Mouse (Mus musculus) adrenal gland (tissue): ENCODE measurements around the gene Apoc1.

ENCODE experiments used
- intact Hi-C: fragments of 180-260 bp; cut with DNase I; formaldehyde crosslinking; loops from one replicate; pipeline ENCODE4 v1.15.1; 2025
- long read RNA-seq, 2 experiments: library from polyadenylated mRNA; unstranded; transcript quantifications; one replicate each; pipeline ENCODE4 v2.0.0; 2020; ENCODE audit warnings: borderline replicate concordance in 1 of 2; ENCODE audit not compliant: insufficient replicate concordance in 1 of 2

Gene Apoc1
- long read RNA-seq, experiment 1, partial matches to known transcripts = 0 of 1 reads
- long read RNA-seq, experiment 1, other reads (novel, unspliced or antisense) = 0 of 1 reads
- long read RNA-seq, experiment 2, partial matches to known transcripts = 0 of 2 reads
- long read RNA-seq, experiment 2, other reads (novel, unspliced or antisense) = 0 of 2 reads

DNA sequence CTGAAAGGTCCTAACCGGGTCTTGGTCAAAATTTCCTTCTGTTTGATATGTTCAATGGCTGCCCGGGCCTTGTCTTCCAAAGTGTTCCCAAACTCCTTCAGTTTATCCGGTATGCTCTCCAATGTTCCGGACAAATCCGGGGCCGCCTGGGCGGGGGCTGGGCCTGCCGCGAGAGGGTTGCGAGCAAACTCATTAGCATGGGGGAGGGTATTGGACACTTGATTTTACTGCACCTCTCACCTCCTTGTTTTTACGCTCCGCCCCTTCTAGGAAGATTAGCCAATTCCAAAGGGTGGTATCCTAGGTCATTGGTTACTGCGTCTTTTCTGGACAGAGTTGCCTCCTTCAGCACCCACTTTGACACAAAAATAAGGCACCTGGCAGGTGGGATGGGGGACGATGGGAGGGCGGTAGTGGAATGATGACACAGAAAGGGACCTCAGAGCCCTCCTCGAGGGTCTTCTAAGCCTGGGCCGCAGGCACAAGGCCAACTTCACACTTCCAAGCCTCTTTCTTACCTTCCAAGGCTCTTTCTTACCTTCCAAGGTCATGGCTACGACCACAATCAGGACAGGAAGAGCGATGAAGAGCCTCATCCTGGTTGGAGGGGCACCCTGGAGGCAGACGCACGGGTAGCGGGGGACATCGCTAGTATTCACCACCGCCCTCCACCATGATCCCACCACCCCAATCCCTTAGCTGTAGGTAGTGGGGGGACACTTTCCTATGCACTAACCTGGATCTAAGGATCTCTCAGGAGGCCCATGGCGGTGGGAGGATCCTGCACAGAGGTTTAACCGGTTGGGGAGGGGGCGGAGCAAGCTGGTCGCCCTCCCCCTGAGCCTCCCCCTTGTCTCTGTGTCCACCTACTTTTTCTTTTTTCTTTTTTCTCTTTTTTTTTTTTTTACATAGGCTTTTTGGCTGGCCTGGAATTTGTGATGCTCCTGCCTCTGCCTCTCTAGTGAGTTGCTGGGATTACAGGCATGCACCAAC is at the start of gene Apoc1:
Gene Apoc1 (minus strand): TSS at position 788 of the 993 bp plus-strand sequence.
- intact Hi-C loops = no loop called here

DNA sequence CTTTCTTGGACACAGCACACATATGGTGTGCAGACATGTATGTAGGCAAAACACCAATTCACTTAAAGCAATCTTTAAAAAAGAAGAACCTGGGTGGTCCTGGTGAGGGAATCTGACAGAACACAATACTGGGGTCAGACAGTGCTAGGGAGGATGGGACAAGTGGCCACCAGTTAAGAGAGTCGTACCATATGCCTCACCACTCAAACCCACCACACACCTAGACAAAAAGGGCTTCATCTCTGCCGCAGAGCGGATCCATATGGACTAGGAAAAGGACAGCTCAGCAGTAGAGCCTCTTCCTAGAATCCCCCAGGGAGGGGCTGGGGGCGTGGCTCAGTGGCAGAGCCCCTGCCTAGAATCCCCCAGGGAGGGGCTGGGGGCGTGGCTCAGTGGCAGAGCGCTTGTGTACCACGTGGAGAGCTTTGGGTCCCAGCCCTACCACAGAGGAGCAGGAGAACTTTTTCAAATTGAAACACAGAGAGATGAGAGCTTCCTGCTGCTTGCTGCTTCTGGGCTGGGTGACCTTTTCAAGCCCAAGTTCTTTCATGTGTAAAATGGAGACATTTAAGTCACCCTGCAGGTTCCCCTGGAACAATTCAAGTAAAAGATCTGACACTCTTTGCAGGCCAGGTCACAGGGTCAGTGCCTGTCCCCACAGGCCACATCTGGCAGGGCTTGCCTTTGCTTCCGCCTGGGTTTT is 49.0 kb upstream of the Apoc1 start:
- intact Hi-C loops = no loop called here

DNA sequence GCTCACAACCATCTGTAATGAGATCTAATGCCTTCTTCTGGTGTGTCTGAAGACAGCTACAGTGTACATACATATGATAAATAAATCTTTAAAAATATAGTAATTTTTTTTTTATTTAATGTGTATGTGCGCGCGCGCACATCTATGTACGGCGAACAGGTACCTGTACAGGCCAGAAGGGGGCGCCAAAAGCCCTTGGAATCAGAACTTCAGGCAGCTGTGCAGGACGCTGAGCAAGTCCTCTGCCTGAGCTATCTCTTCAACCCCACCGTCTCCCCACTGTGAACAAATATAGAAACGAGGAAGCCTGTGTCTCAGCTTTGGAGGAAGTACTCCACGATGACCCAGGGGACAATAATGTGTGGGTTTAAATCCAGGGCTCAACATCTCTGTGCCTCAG is 47.8 kb upstream of the Apoc1 start:
- intact Hi-C loops = no loop called here

DNA sequence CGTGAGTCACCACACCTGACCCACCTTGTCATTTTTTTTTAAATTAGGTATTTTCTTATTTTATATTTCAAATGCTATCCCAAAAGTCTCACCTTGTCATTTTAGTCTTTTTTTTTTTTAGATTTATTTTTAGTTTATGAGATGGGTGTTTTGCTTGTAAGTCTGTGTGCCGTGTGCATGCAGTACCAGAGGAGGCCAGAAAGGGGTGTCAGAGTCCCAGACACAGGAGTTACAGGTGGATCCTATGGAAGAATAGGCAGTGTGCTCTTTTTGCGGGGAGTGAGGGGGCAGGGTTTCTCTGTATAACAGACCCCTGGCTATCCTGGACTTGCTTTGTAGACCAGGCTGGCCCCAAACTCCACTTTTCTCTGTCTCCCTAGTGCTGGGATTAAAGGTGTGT is 46.3 kb upstream of the Apoc1 start:
- intact Hi-C loops = no loop called here

DNA sequence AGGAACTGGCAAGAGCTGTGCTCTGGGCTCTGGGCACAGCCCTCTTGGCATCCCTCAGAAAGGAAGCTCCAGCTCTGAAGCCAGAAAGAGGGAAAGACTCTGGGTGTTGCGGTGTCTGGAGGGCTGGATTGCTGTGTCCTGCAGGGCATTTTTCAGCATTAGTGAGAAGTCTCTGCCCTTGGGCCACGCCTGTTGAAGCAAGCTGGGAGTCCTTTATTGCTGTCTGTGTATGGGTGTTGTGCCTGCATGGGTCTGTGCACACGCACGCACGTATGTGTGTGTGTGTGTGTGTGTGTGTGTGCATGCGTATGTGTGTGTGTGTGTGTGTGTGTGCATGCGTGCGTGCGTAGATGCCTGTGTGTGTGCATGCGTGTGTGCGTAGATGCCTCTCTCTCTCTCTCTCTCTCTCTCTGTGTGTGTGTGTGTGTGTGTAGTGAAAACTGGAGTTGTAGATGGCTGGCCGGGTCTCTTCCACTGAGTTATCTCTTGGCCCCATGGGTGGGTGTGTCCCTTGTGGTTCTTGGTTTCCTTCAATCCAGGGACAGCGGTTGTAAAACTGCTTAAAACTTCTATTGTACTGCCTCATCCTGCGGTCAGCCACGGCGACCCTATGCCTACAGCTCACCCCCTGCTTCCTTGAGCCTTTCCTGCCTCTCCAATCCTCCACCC is 44.1 kb upstream of the Apoc1 start:
- intact Hi-C loops = no loop called here

DNA sequence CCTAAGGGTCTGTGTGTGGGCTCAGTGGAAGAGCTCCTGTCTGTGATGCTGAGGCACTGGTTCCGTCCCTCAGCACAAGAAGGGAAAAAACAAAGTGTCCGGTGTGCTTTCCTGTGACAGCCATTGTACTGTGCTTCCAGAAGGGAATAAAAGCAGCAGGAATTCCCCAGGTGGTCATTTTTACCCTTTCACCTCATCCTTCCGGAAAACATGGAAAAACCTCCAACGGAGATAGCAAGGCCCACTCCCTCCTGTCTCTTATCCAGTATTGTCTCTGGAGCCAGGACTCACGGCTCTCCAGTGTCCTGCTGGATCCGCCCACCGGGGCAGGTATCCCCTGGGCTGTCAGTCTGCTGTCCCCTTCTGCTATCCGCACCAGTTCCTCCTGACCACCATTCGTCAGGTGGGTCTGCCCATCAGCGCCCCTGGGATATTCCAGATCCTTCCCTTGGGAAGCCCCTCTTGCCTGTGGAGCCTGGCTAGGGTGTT is 41.8 kb upstream of the Apoc1 start:
- intact Hi-C loops = no loop called here

DNA sequence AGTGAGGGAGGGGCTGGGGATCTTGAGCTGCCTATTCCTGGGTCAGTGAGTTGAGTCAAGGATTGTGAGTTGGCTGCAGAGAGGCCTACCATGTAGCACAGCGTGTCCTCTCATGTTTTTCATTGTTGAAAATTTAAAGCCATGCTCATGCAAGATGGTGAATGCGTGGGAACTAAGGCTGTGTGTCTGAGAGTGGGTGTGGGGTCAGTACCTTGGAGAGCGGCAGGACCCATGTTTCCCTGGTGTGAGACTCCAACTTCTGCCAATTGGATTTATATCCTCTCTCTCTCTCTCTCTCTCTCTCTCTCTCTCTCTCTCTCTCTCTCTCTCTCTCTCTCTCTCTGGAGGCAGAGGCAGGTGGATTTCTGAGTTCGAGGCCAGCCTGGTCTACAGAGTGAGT is 34.1 kb upstream of the Apoc1 start:
- intact Hi-C loops = no loop called here

DNA sequence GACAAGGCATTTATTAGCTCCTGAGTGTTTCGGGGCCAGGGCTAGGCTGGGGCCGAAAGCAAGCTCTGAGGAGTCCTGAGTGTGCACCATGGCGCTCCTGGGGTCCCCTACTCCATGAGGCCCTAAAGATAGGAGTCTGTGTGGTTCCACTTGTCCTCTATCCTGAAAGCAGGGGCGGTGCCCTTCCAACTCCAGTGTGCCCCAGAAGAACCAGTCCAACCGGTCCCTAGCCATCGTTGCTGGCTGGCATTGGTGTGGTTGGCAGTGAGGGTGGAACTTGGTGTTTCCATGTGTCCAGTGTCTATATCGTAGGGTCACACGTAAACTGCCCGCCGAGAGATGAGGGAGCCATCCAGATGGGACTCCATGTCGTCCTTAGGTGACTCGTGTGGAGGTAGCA is 31.7 kb upstream of the Apoc1 start:
- intact Hi-C loops = no loop called here

DNA sequence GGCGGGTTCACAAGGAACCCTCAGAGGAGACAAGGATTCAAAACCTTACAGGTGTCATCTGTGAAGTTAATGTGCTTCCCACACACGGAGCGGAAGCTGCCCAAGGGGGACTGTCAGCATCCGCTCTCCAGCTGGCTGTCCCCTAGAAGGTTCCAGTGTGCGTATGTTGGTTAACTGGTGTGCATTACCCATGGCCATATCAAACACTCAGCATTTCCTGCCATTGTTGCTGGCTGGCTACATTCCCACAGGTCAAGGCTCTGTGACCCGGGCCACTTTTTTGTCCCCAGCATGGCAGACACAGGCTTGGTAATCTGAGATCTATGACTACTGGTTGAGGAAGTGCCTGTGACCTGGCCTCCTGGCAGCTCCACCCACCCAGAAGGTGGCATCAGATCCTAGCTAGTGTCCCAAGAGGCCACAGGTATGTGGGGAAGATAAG is 30.3 kb upstream of the Apoc1 start:
- intact Hi-C loops = no loop called here

DNA sequence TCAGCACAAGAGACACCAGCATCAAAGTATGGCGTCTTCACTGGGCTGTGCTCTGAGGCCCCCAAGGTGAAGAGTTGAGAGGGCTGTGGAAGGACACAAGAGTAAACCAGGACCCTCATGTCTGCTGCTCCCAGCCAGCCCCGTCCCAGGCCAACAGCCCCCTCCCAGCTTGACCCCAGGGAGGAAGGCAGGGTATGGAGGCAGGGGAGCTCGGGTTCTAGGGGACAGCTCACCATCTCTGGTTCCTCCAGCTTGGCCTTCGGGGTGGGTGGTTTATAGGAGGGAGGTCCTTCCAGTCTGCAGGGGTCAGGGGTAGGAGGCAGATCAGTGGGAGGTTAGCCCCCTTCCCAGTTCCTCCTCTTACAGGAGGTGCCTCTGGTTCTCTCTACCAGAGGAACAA is 26.7 kb upstream of the Apoc1 start:
- intact Hi-C loops = no loop called here

DNA sequence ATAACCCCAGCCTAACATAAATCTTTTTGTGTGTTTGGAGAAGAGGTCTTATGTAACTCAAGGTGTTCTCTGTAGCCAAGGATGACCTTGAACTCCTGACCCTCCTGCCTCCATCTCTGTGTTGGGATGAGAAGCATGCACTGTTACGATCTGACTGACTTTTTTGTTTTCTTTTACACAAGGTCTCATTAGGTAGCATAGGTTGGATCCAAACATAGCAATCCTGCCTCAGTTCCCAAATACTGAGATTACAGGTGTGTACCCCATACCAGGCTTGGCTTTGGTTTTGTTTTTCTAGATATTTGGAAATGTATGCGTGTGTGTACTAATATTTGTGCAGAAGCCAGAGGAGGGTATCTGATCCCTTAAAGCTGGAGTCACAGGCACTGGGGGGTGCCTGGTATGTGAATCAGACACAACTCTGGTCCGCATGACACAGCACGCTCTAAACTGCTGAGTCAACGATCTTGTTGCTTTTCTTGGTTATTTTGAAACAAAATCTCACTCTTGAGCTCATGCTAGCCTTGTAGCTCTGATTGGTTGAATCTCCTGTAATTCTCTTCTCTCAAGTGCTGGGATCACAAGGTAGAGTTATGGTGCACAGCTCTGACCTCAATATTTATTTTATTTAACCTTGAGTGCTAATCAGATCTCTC is 26.0 kb upstream of the Apoc1 start:
- intact Hi-C loops = no loop called here

DNA sequence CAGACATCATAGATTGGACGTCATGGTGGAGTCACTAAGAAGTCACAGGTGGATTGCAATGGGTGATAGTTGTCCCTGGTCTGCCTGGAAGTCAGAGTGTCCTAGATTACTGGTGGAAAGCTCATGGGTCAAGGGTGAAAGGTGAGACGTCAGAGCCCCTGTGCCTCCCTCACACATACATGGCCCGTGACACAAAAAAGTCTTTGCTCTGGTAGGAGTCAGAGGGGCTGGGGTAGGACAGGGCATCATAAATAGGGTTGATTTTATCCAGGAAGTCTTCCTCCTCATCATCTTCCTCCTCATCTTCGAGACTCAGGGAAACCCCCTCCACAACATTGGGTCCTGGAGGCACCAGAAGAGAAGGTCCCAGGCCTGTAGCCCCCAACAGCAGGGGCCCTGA is 24.9 kb upstream of the Apoc1 start:
- intact Hi-C loops = no loop called here

DNA sequence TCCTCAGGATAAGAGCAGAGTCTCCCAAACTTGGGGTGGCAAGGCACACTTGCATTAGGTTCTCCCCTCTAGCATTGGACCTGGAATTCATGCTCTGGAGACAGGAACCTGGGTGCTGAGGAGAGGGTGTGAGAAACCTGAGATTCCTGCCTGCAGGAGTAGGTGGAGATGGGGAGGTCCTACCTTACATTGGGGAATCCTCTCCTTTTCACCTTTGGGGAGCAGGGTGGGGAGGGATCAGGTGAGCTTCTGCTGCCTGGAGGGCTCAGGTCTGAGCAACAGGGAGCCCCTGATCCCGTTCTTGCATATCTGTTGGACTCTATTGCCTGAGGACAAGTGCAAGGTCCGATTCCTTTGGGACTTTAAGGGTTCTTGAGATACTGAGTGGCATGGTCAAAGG is 24.4 kb upstream of the Apoc1 start:
- intact Hi-C loops = no loop called here

DNA sequence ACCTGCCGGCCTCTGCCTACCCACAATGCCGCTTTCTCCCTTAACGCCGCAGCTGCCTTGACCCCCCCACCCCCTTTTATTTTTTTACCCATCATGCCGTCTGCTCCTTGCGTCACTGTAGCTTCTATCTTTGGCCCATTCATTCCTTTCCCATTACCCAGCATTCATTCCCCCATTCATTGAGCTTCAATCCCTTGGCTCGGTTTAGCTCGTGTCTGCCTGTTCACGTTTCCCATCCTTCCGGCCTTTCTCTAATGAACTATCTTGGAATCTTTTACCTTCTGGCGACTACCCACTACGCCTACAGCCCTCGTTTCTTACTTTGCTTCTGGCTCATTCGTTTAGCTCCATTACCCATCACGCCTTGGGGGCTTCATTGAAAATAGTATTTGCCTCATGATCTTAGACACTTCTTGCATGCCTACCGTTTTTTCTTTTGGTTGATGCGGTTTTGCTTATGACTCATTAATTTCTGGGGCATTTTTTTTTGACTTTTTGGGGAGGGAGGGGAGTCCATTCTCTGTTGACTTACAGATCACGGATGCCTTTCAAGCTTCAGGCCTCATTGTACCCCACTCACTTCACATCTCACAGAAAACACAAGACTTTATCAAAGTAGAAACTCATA is 23.7 kb upstream of the Apoc1 start:
- intact Hi-C loops = no loop called here

DNA sequence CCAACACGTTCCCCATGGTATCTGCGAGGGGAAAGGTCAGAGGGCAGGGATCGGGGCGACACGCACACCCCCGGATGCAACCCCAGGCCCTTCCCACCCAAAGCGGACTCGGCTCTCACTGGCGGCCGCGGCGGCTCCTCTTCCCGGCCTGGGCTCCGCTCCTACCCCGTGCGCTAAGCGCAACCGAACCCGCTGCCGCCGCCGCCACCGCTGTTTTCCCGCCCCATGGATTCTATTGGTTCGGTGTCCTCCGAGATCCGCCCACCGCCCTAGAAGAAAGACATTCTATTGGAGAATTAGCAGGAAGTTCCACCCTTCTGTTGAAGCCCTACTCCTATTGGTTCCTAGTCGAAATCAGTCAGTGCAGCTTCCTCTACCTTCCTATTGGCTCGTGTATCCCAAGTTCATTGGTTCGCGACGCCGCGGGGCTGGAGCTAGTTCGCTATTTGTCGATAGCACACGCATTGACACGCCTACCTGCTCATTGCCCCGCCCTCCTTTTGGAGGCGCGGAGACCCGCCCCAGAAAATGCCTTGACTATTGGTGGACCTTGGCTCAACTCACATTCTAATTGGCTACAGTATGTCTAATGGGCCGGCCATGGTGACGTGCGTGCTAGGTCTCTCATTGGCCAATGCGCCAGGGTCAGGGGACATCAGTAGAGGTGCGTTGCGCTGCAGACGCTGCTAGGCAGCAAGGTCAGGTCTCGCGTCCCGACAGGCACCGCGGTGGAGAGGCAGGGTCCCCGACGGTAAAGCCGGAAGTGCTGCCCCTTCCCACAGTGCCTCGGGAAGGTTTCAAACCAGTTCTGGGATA is 23.0 kb upstream of the Apoc1 start, which contains the start of gene Tomm40:
Gene Tomm40 (minus strand): TSS at position 200 of the 816 bp plus-strand sequence.
- intact Hi-C loops = no loop called here

DNA sequence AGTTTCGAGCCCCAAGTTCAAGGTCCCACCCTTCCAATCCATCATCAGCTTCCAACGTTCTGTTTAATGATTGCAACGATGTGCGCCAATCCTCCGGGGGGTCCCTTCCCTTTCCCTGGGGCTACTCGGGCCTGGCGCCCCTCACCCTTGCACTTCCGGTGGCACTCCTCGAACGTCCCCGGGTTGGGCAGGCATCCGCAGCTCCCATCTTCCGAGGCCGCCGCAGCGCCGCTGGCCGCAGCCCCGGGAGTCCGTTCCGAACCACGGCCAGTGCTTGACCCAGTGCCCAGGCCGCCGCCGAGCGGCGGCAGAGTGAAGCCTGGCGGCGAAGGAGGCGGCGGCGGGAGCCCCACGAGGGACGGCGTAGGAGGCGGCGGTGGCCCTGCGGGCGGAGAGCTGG is 22.4 kb upstream of the Apoc1 start:
- intact Hi-C loops = loop anchor here (5.0 kb wide), 3 partner anchors 32 to 313 kb away; partner anchors contain the start of genes Ckm, Clptm1 and Klc3

DNA sequence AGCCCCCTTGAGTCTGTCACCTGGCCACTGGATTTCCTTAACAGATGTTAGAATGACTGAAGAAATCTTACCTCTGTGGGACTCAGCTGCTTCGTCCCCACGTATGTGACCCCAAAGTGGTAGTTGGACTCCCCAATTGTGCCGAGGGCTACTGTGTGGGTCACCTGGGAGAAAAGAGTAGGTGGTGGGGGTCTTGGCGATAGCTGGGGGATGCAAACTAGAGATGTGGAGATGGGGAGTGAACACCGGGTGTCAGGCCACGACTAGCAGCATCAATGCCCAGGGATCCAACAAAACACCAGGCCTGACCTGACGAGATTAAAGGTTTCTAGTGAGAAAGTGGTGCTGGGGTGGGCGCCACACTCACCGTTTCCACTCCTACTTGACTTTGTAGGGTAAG is 21.1 kb upstream of the Apoc1 start:
- intact Hi-C loops = loop anchor here (5.0 kb wide), 3 partner anchors 34 to 311 kb away; partner anchors contain the start of genes Ckm, Clptm1 and Klc3

DNA sequence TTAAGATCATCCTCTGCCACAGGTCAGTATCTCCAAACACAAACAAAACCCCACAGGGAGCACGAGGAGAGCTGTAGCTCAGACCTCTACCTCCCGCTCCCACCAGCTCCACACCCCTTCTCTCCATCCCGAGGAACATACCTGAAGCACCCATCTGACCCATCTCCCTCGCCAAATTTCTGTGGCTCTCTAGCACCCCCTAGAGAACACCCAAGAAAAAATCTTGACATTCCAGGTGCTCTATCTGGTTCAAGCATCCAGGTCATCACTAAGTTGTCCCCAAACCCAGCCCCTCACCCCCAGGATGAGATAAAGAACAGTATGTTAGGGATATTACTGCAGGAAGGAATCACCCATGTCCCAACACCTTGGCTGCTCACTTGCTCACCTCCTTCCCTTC is 20.7 kb upstream of the Apoc1 start:
- intact Hi-C loops = loop anchor here (5.0 kb wide), 3 partner anchors 34 to 311 kb away; partner anchors contain the start of genes Ckm, Clptm1 and Klc3

DNA sequence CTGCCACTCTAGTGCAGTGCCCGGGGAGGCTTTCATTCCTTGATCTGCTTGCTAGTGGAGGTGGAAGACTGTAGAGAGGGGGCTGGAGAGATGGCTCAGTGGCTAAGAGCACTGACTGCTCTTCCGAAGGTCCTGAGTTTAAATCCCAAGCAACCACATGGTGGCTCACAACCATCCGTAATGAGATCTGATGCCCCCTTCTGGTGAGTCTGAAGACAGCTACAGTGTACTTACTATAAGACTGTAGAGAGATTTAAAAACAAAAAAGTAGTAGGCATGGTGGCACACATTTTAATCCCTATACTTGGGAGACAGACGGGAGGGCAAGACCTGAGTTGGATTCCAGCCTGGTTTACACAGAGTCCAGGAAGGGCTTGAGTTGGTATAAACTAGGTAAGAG is 20.0 kb upstream of the Apoc1 start:
- intact Hi-C loops = loop anchor here (5.0 kb wide), 3 partner anchors 35 to 310 kb away; partner anchors contain the start of genes Ckm, Clptm1 and Klc3
